Mouse (Mus musculus): Measurements from ENCODE around the gene Ecpas. TPM values are rescaled to one million over a fixed set of nuclear protein-coding genes. Genes with fewer than 3 reads are reported as not detected.

Gene Ecpas
- polyA plus RNA-seq, 1 experiment from 2014 or later: 43.7 TPM

GRCm38 (mm10) chr4:58898318-58898717 is 14.2 kb downstream of the Ecpas start:
- H3K4me3 ChIP-seq: no peak overlapping the region
- H3K4me1 ChIP-seq: 0 out of 2 replicates have a peak, but pooled peaks cover under 1% of the 10 kb centered on the region
- no peaks in the 10 kb centered on the region for H3K36me3 ChIP-seq
- no peak overlapping the region for H3K9ac ChIP-seq
- H3K4me2 ChIP-seq (replicated peaks): no peak overlapping the region
- H3K9me3 ChIP-seq (replicated peaks): no peaks in the 10 kb centered on the region
- ATAC-seq (ENCODE audit: low FRiP score): no peak
- H3K27me3 ChIP-seq: no peaks in the 10 kb centered on the region
- H3K27ac ChIP-seq: no peak overlapping the region

GRCm38 (mm10) chr4:58897436-58897835 is 15.1 kb downstream of the Ecpas start:
- Histone ChIP-seq H3K4me2 (replicated peaks) (no peak overlapping the region), H3K4me3 (no peak overlapping the region), H3K27ac (no peak overlapping the region), H3K9me3 (replicated peaks) (no peaks in the 10 kb centered on the region), H3K4me1 (0 out of 2 replicates have a peak, but pooled peaks cover 2% of the 10 kb centered on the region), H3K27me3 (no peaks in the 10 kb centered on the region), H3K36me3 (no peaks in the 10 kb centered on the region), H3K9ac (no peak overlapping the region)
- ATAC-seq (ENCODE audit: low FRiP score): no peak
- WGBS: 66% methylated on average over 4 of the region's 4 CpGs

- no peak overlapping the region for H3K4me2 ChIP-seq (replicated peaks)
- H3K4me3 ChIP-seq: no peak overlapping the region
- ATAC-seq (ENCODE audit: low FRiP score): no peak
- H3K36me3 ChIP-seq: no peaks in the 10 kb centered on the region
- 86% methylated on average over 7 of the region's 7 CpGs for WGBS
- H3K4me1 ChIP-seq: 0 out of 2 replicates have a peak, but pooled peaks cover 2% of the 10 kb centered on the region
- no peaks in the 10 kb centered on the region for H3K9me3 ChIP-seq (replicated peaks)
- no peak overlapping the region for H3K27ac ChIP-seq
- H3K9ac ChIP-seq: no peak overlapping the region
- no peaks in the 10 kb centered on the region for H3K27me3 ChIP-seq
These were observed 18.1 kb downstream of the Ecpas start for GRCm38 (mm10) chr4:58894399-58894798.

GRCm38 (mm10) chr4:58890035-58890782 is 22.3 kb downstream of the Ecpas start:
- no peak for ATAC-seq (ENCODE audit: low FRiP score)
- Histone ChIP-seq H3K27me3 (no peaks in the 10 kb centered on the region), H3K36me3 (no peaks in the 10 kb centered on the region), H3K4me3 (no peak overlapping the region), H3K9ac (no peak overlapping the region), H3K9me3 (replicated peaks) (no peaks in the 10 kb centered on the region), H3K4me2 (replicated peaks) (no peak overlapping the region), H3K4me1 (0 out of 2 replicates have a peak, but pooled peaks cover 2% of the 10 kb centered on the region), H3K27ac (no peak overlapping the region)
- WGBS: 90% methylated on average over 4 of the region's 4 CpGs

- no peak for ATAC-seq (ENCODE audit: low FRiP score)
- 0 out of 2 replicates have a peak, but pooled peaks cover 2% of the 10 kb centered on the region for H3K4me1 ChIP-seq
- H3K9me3 ChIP-seq (replicated peaks): no peaks in the 10 kb centered on the region
- H3K36me3 ChIP-seq: no peaks in the 10 kb centered on the region
- no peak overlapping the region for H3K27ac ChIP-seq
- no peaks in the 10 kb centered on the region for H3K27me3 ChIP-seq
- H3K4me2 ChIP-seq (replicated peaks): no peak overlapping the region
- H3K9ac ChIP-seq: no peak overlapping the region
- H3K4me3 ChIP-seq: no peak overlapping the region
- 94% methylated on average over 1 of the region's 1 CpGs for WGBS
These were observed 24.0 kb downstream of the Ecpas start for GRCm38 (mm10) chr4:58888568-58888967.

- 88% methylated on average over 3 of the region's 3 CpGs for WGBS
- Histone ChIP-seq H3K4me1 (no peaks in the 10 kb centered on the region), H3K9me3 (replicated peaks) (no peaks in the 10 kb centered on the region), H3K9ac (no peak overlapping the region), H3K4me3 (no peak overlapping the region), H3K27me3 (no peaks in the 10 kb centered on the region), H3K27ac (no peak overlapping the region), H3K36me3 (no peaks in the 10 kb centered on the region), H3K4me2 (replicated peaks) (no peak overlapping the region)
- ATAC-seq (ENCODE audit: low FRiP score): no peak
These were observed 24.9 kb downstream of the Ecpas start for GRCm38 (mm10) chr4:58887626-58888025.

GRCm38 (mm10) chr4:58886778-58887177 is 25.8 kb downstream of the Ecpas start:
- no peak for ATAC-seq (ENCODE audit: low FRiP score)
- 88% methylated on average over 3 of the region's 3 CpGs for WGBS
- Histone ChIP-seq H3K27me3 (no peaks in the 10 kb centered on the region), H3K4me2 (replicated peaks) (no peak overlapping the region), H3K4me3 (no peak overlapping the region), H3K36me3 (peaks cover 1% of the 10 kb centered on the region; the same call in 1 of the 2 replicates), H3K4me1 (no peaks in the 10 kb centered on the region), H3K9me3 (replicated peaks) (no peaks in the 10 kb centered on the region), H3K9ac (no peak overlapping the region), H3K27ac (no peak overlapping the region)

- Histone ChIP-seq H3K9ac (no peak overlapping the region), H3K27ac (no peak overlapping the region), H3K36me3 (peaks cover 3% of the 10 kb centered on the region; the same call in 1 of the 2 replicates), H3K9me3 (replicated peaks) (no peaks in the 10 kb centered on the region), H3K4me1 (no peaks in the 10 kb centered on the region), H3K27me3 (no peaks in the 10 kb centered on the region), H3K4me3 (no peak overlapping the region), H3K4me2 (replicated peaks) (no peak overlapping the region)
- WGBS: 93% methylated on average over 5 of the region's 5 CpGs
- no peak for ATAC-seq (ENCODE audit: low FRiP score)
These were observed 27.2 kb downstream of the Ecpas start for GRCm38 (mm10) chr4:58885341-58885740.

GRCm38 (mm10) chr4:58883841-58884240 is 28.7 kb downstream of the Ecpas start:
- H3K9ac ChIP-seq: no peak overlapping the region
- no peak overlapping the region for H3K4me3 ChIP-seq
- peaks cover 3% of the 10 kb centered on the region; the same call in 1 of the 2 replicates for H3K36me3 ChIP-seq
- no peak for ATAC-seq (ENCODE audit: low FRiP score)
- H3K9me3 ChIP-seq (replicated peaks): no peaks in the 10 kb centered on the region
- H3K4me2 ChIP-seq (replicated peaks): no peak overlapping the region
- no peaks in the 10 kb centered on the region for H3K4me1 ChIP-seq
- 80% methylated on average over 2 of the region's 2 CpGs for WGBS
- H3K27ac ChIP-seq: no peak overlapping the region
- H3K27me3 ChIP-seq: no peaks in the 10 kb centered on the region

GRCm38 (mm10) chr4:58874373-58874772 is 38.2 kb downstream of the Ecpas start:
- Histone ChIP-seq H3K4me1 (no peaks in the 10 kb centered on the region), H3K27ac (no peak overlapping the region), H3K27me3 (no peaks in the 10 kb centered on the region), H3K4me2 (replicated peaks) (no peak overlapping the region), H3K9me3 (replicated peaks) (no peaks in the 10 kb centered on the region), H3K9ac (no peak overlapping the region), H3K36me3 (peaks cover 3% of the 10 kb centered on the region), H3K4me3 (no peak overlapping the region)
- 95% methylated on average over 4 of the region's 4 CpGs for WGBS
- ATAC-seq (ENCODE audit: low FRiP score): no peak

GRCm38 (mm10) chr4:58867242-58867641 is 45.3 kb downstream of the Ecpas start:
- H3K9me3 ChIP-seq (replicated peaks): no peaks in the 10 kb centered on the region
- no peak overlapping the region for H3K4me2 ChIP-seq (replicated peaks)
- no peaks in the 10 kb centered on the region for H3K4me1 ChIP-seq
- WGBS: 91% methylated on average over 6 of the region's 6 CpGs
- H3K27me3 ChIP-seq: no peaks in the 10 kb centered on the region
- H3K9ac ChIP-seq: no peak overlapping the region
- no peak for ATAC-seq (ENCODE audit: low FRiP score)
- no peak overlapping the region for H3K4me3 ChIP-seq
- H3K36me3 ChIP-seq: no peaks in the 10 kb centered on the region; the same call in 1 of the 2 replicates
- no peak overlapping the region for H3K27ac ChIP-seq

GRCm38 (mm10) chr4:58832908-58833307 is 79.6 kb downstream of the Ecpas start:
- no peak for ATAC-seq (ENCODE audit: low FRiP score)
- 88% methylated on average over 3 of the region's 3 CpGs for WGBS

GRCm38 (mm10) chr4:58825921-58826320 is 86.6 kb downstream of the Ecpas start:
- no peak overlapping the region for H3K27ac ChIP-seq
- no peaks in the 10 kb centered on the region for H3K27me3 ChIP-seq
- H3K4me1 ChIP-seq: no peaks in the 10 kb centered on the region
- H3K9me3 ChIP-seq (replicated peaks): no peaks in the 10 kb centered on the region
- 78% methylated on average over 4 of the region's 4 CpGs for WGBS
- H3K36me3 ChIP-seq: peaks cover 32% of the 10 kb centered on the region
- no peak overlapping the region for H3K4me3 ChIP-seq
- H3K4me2 ChIP-seq (replicated peaks): no peak overlapping the region
- H3K9ac ChIP-seq: no peak overlapping the region
- ATAC-seq (ENCODE audit: low FRiP score): no peak

More at GRCm38 (mm10) chr4:58832908-58833307, 79.6 kb downstream of the Ecpas start:
- Histone ChIP-seq H3K4me3 (no peak overlapping the region), H3K27me3 (no peaks in the 10 kb centered on the region), H3K27ac (no peak overlapping the region), H3K4me1 (no peaks in the 10 kb centered on the region), H3K9ac (no peak overlapping the region), H3K4me2 (replicated peaks) (no peak overlapping the region), H3K36me3 (peaks cover 8% of the 10 kb centered on the region), H3K9me3 (replicated peaks) (no peaks in the 10 kb centered on the region)

All from hindbrain, embryonic 12.5 days (tissue).